Mouse (Mus musculus) adrenal gland, postnatal 4 days (tissue): ENCODE data around the gene Prom1. TPM values are rescaled to one million over a fixed set of nuclear protein-coding genes. Genes with fewer than 3 reads are reported as not detected.
"Not testable (repeated sequence)": the region's sequence is repeated elsewhere in the genome, so short reads cannot be mapped to it uniquely, and the experiment has no call there.

Experiments
- DNase-seq, 2 experiments: peaks; one replicate each; pipeline ENCODE4 v3.0.0; 2021 to 2022; ENCODE audit warnings: low spot score in 2 of 2, mixed read lengths in 2 of 2
- long read RNA-seq, 2 experiments: library from polyadenylated mRNA; stranded (forward); transcript quantifications; one replicate each; pipeline ENCODE4 v2.0.0; 2021
- total RNA-seq, 2 experiments: library from RNA; stranded (reverse); gene quantifications; 2 replicates each; pipeline ENCODE4 v1.2.3; 2021

Prom1 gene
- 10 to 100 TPM; 10.2 to 18.4 TPM for total RNA-seq
- long read RNA-seq, experiment 1: 0 reads
- long read RNA-seq, experiment 2, transcript Prom1-203 (27 exons, 3,664 nt): major isoform, 5 of 12 reads
- long read RNA-seq, experiment 2, partial matches to known transcripts: 1 of 12 reads
- long read RNA-seq, experiment 2, other reads (novel, unspliced or antisense): 4 of 12 reads

DNA sequence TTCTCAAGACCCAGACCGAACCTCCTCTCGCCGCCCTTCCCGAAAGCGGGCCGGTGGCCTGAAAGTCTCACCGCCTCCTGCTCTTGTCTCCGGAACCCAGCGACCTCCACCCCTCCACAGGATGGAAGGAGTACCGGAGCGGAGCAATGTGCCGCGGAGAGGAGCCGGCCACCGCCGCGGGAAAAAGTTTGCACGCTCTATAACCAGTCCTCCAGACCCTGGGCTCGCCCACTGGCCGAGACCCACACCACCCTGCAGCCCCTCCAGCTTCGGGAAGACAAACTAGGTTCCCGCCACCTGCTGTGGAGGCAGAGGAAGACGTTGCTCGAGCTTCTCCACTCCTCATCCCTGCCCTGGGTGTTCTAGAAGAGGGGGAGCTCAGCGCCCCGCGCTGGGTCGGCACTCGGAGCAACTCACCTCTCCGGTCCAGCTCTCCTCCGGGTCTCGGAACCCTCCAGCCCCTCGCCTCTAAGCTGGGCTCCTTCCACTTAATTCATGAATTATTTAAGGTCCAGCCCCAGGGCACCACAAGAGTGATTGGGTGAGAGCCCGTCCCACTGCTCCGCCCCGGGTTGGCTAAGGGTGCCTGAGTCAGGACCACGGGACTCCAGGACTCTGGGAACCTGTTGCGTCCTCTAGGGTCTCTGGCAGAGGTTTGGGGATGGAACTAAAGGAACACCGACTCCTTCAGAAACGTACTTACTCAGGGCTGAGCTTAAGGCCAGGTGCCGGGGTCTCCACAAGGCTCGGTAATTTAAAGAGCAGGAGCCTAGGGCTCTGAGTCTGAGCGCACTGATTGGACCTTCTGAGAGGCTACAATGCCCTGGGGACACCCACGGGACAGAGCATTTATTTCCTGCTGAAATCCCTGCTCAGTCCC, at the start of gene Prom1:
TSS of gene Prom1 (minus strand) at position 802 of the 880 bp plus-strand sequence.
- peak in 1 of 2 experiments; percentile 5 for DNase-seq

DNA sequence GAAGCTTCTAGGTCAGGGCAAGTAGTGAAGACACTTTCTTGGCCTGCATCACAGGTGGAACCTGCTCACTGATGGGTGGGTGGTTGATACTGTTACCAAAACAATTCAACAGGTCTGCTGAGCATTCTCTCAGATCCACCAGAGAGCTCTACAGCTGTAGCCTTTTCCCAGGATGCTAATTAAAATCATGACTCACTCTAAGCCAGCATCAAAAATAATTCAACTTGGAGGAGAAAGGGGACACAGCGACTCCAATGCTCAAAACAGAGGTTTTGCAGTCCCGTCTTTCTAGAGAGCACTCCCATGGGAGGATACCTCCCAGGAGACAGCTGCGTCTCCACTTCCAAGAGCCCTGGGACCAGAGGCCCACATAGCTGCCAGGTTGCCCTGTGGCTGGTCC, 45.9 kb upstream of the Prom1 start:
- DNase-seq: no peak

DNA sequence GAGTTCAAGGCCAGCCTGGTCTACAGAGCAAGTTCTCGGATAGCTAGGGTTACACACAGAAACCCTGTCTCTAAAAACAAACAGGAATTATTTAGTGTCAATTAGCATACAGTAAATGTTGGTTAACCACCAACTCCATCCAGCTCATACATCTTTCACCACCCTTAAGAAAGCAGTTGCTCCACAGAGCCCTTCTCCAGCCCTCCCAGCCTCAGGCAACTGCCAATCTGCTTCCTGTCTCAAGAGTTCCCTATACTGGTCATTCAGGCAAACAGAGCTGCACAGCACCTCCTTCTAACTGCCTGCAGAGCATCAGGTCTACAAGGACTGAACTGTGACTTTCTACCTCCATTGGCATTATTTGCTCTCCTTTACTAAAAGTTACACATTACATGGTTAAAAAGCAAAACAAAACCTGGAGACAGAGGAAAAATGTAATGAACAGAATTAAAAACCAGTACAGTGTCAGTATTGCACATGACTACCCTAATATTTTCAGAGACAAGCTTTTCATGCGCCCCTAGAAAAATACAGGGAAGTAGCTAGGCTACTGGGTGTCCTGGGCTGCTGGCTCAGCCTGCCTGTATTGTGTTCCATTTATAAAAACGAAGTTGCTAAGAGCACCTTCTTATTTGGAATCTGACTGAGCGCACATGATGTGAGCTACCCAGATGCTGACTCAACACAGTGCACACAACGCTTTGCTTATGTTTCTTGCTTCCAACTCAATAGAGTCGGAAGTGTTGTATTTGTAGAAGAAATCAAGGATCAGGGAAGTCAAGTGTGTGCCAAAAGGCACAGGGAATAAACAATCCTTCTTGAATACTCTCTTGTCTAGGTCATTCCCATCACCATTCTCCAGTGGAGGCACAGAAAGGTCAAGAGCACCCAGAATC, 44.9 kb upstream of the Prom1 start:
- DNase-seq: no peak

DNA sequence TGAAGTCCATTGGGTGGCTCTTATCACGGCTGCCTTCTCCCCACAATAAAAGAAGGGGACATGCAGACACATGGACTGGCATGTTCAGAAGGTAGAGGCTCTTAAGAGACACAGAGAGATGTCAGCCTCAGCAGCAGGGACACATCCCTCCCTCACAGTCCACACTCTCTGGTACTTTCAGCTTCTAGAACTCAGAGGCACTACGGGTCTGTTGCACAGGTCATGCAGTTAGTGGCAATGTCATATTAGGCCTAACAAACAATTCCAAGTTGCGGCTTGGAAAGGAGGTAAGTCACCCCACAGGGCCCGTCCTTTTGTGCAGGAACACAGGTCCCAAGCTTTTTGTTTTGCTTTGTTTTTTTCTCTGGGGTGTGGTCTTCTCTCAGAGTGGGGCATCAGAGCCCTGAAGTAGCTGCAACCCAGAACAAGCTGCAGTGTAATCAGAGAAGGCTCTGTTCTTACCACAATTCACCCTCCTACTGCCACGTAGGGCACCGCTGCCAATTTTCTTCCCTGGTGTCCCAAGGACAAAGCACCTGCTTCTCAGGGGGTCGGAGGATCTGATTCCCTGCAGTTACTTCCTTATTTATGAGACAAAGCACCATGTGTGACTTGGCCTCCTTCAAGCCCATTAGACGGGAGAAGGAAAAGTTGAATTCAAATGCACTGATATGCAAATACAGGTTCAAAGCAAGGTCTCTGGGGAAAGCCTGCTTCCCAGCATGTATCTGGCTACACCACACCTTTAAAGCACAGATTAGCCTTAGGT, 41.8 kb upstream of the Prom1 start:
- DNase-seq: no peak

DNA sequence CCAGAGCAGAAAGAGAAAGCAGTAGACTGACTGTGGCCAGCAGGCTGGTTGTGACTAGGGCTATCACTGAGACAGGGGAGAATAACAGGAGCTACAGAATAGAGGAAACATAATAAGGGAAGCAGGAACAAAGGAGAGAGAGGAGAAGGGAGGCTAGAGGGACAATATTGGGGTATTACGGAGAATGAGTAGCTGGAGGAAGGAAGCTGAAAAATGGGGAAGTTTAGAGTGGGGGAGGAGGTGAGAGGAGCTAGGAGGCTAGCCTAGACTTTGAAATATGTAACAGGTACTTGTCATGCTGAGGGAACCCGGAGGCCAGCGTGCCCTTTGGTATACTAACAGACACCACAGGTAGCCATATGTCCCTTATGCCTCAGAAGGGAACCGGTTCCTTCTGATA, 25.7 kb upstream of the Prom1 start:
- no peak for DNase-seq

DNA sequence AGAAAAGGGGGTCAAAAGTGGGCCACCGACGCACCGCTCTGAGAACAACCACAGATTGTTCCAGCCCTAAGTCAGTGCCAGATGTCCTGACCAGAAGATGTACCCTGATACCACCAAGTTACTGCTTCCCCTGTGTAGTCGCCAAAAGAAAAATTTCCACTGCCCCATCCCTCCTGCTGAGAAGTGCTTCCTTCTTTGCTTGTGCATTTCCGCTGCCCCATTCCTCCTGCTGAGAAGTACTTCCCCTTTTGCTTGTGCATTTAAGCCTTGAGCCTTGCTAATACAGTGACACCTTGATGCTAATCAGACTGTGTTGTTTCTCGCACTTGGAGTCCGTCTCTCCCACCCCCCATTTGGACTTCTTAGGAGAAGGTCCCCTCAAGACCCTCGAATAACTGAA, 24.7 kb upstream of the Prom1 start:
- DNase-seq: not testable (repeated sequence)

DNA sequence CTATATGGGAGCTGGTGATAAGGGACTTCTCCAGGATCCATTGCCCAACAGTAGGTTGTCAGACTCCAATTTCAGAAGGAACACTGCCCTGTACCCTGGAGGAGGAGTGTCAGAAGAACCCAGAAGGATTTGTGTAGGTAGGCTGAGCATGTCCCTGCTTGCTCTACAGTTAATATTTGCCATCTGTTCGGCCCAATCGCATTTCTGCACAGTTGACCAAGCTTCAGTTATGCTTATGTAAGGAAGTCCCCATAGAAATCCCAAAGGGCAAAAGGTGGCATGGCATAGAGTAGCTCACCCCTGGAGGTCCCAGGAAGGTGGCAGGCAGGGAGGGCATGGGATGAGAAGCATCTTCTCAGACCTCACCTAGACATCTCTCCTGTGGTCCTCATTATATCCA, 19.6 kb upstream of the Prom1 start:
- no peak for DNase-seq

DNA sequence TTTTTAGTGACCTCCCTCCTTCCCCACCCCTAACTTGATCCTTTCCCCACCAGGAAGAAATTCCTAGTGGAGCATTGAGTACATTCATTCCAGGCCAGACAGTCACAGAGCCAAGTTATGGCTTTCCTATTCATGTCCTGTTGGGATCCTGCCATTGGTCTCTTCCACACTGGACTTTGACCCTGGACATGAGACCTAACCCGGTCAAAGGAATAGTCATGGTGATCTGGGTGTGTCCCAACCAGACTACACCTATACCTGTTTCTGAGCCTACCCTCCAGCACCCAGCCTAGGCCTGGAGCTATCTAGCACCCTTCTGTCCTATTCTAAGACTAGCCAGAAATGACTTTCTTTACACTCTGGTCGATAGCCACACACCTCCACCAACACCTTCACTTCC, 11.3 kb upstream of the Prom1 start:
- DNase-seq: no peak

DNA sequence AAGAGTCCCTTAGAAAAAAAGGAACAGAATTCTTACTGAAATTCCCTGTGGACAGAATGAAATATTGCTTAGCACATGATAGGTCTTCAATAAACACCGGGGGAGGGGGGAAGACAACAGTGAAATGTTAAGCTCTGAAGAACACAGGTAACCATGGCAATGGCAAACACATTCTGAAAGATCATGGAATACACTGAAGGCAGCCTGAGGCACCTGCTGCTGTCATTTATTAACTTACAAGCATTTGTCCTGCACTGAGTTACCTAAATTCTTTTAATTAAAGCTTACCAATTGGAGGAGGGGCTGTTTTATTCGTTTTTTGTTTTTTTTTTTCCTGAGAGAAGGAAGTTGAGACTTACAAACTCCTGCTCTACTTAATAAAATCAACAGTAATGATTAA, 7.3 kb upstream of the Prom1 start:
- DNase-seq: no peak

DNA sequence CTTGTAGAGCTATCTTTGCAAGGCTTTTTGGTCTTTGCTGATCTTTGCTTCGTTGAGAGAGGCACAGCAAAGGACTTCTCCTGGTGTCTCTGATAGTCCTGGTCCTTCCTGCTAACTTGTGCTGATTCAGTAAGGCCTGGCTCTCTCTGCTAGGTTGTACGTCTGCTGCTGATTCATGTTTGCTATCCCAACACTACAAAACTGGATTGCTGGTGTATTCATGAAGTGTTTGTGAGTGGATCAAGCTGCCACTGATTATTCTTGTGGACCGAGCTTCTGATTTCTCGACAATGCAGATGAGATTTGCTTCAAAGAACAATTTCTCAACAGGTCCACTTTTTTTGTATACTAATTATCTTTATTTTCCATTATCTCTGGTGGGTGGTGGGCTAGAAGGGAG, 6.3 kb upstream of the Prom1 start:
- DNase-seq: no peak

DNA sequence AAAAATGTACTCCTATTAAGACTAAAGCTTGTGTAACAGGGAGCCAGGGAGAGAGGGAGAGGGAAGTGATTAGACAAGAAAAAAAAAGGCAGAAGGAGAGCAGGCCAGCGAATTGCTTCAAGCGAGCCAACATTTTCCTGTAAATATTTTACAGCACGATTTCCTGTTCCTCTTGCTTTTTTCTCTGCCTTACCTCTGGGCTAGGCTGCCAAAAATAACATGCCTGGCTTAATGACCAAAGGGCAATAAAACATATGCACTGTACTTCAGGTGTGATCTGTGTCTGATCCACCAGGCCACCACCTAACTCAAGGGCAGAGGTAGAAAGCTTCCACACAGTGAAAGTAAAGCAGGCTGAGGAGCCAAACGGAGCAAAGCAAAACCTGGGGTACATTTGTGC, 3.4 kb upstream of the Prom1 start:
- no peak for DNase-seq

DNA sequence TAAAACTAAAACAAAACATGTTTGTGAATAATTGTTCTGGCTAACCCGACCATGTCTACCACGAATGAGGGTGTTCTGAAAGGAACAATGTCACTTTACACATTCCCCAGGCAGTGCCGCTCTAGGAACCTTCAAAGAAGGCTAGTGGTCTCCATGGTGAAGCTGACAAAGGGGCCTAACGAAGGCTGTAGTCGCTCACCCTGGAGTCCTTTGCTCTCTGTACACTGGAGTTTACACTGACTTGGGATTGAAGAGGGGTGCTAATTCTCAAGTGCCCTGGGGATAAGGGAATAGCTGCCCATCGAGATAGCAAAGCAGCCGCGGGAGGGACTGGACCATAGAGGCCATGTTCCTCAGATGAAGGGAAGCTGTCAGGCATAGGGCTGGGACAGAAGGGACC, 2.9 kb upstream of the Prom1 start:
- DNase-seq: no peak

DNA sequence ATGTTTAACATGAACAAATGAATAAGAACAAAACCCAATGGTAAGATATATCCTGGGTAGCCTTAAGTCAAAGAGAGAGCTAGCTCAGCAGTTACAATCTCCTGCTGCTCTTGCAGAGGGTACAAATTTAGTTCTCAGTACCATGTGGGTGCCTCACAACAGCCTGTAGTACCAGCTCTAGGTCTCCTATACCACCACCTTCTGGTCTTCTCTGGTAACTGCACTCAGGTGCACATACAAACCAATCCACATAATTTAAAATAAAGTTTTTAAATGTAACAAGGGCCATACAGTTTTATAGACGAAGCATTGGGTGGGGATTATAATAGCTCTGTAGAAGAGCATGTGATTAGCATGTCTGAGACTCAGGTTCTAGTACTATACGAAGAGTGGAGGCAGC, 2.3 kb upstream of the Prom1 start:
- no peak for DNase-seq

DNA sequence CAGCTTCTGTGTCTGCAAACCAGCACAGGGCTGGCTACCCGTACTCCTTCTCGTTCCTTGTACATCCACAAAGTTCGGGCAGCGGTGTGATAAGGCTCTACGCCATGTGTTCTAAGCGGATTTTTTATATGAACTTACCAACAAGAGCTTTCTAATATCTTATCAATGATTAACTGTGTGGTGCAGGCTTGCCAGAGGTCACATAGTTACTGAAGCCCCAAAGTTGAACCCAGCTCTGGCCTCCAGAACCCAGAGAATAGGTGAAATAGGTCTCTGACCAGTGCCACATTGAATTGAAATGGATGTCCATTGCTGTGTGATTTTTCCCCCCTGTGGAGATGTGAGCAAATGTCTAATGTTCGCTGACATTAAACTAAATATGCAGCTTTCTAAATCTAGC, 1.3 kb upstream of the Prom1 start:
- no peak for DNase-seq

DNA sequence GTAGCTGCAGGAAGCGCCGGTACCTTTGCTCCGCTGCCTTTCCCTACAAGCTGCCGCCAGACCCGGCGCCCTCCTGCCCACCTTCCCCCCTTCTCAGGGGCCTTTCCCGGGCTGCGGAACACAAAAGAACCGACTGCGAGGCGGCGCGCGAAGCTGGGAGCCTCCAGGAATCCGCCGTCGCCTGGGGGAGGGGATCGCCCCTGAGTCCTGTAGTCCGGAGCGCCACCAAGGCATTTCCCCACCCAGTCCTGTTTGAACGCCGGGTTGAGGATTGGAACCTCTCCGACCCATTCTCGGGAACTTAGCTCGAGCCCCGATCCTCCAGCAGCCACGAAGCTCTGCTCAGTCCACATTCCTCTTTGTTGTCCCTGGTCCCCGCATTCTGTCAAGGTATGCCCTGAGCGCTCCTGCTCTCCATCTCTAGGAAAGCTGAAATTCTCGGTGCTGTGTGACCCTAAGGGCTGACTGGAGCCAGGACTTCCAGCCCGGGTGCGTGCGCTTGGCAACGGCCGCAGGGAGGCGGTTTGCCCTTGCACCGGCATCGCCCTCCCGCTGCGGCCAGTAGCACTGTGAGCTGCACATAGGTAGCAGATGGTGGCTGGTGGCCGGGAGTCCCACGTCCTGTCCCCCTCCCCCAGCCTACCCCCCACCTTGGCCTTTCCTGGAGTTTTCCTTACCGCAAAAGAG, 1.1 kb downstream of the Prom1 start:
- peak in 1 of 2 experiments; percentile 12 for DNase-seq

DNA sequence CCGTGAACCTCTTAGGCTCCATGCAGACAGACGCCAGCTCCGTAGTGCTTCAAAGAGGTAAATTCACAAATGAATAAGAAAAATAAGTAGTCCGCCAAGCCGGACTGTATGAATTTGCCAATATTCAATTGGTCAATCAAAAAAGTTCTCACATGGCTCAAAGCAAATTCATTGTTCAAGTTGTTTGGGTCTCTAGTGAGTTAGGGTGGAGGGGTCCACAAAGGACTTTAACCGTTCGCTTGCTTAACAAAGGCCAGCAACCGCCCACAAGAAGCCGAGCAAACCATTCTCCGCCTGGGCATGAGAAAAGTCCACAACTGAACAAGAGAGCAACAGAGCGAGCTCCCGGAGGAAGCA, 1.7 kb downstream of the Prom1 start:
- DNase-seq: no peak

DNA sequence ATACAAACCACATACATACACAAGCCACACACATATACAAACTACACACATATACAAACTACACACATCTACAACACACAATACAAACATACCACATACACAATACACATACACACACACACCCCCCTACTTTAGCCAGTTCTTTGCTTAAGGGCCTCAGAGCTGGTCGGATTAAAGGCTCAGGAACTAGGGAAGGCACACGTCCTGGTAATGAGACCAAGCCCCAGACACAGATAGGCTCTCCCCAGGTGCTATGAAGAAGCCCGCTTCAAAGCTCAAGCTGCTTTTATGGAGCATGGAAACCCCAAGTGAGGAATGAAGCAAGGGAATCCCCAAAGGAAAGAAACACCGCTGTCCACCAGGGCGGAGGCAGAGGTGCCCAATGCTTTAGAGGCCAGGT, 4.8 kb downstream of the Prom1 start:
- no peak for DNase-seq

DNA sequence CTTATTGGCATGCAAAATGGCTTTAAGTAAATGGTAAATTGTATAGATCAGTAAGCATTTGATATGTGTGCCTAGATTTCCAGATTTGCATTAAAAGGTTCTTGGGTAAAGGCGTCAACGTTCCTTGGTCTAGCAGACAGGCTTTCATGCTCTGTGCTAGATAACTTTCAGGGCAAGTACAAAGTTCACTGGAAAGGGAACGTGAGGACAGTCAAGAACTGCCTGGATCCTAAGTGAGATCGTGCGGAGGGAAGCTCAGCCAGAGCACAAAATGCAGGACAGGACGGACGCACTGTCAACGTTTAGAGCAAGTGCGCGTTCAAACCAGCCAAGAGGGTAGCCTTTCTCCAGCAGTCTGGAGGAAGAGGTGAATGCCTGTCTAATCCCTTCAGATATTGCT, 5.7 kb downstream of the Prom1 start:
- no peak for DNase-seq

DNA sequence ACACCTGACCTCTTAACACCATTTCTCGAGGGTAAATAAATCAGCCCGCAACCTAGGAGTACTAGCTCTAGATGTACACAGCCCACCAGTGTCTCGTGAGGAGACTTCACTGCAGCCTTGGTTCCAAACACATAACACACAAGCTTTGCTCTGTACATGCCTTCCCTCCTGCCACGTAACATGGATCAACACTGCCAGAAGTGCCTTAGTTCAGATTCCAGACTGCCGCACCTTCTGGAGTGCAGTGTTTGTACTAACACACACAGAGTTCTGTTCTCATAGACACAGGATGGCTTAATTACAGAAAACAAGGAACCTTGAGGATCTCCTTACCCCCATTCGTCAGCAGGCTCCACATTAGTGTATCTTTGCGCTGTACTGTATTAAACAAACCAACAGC, 6.1 kb downstream of the Prom1 start:
- no peak for DNase-seq

DNA sequence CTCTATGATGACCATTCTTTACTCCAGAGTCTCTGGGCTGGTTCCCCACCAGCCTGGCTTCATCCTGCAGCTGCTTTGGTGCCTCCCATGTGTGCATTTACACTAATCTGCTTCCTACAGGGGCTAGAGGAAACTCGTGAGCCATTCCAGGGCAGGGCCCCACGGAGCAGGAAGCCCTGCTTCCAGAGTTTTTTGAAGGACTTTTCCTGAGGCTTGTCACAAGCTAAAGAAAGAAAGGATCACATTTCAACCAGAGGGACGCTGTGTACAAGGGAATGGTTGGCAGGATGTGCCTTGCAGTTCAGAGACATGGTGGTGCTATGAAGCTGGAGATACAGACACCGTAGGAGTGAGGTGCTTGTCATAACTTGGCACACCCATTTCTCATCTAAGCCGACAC, 14.8 kb downstream of the Prom1 start:
- DNase-seq: no peak

DNA sequence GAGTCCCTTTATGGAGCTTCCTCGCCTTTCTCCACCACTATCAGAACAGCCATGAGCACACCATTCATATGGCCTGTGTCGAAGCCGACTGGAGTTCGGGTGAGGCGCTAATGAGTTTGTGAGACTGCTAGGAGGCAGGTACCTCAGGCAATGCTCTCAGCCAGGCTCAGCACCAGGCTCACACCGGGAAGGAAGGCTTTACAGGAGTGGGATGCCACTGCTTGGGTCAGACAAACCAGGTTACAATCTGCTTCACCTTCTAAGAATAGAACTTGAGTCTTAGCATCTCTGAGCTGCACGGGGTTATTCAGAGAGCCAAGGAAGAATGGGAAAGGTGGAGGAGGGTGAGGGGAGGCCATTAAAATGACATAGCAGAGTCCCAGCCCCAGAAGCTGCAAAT, 16.0 kb downstream of the Prom1 start:
- no peak for DNase-seq
